Mouse (Mus musculus): ENCODE data around the gene Rnf208.
A peak's percentile ranks its signal among the peaks of the same experiment; 100 is the strongest.

Gene Rnf208

GRCm38 (mm10) chr2:25242101-25242506 lies at the start of gene Rnf208, which contains the start of gene Cysrt1:
TSS of gene Rnf208 (plus strand) at chr2:25242255.
TSS of gene Cysrt1 (minus strand) at chr2:25242452.
- DNase-seq (ENCODE audit: low spot score in 2 of 2) = peak; percentile 42 to 45

- DNase-seq (ENCODE audit: low spot score in 2 of 2) = peak; percentile 87
Observed at GRCm38 (mm10) chr2:25193330-25193770, 48.7 kb upstream of the Rnf208 start.

- DNase-seq (ENCODE audit: low spot score in 2 of 2) = no peak
Observed at GRCm38 (mm10) chr2:25194006-25194405, 48.0 kb upstream of the Rnf208 start.

- DNase-seq (ENCODE audit: low spot score in 2 of 2) = no peak
Observed at GRCm38 (mm10) chr2:25194486-25195171, 47.4 kb upstream of the Rnf208 start.

- no peak for DNase-seq (ENCODE audit: low spot score in 2 of 2)
Observed at GRCm38 (mm10) chr2:25195211-25196156, 46.6 kb upstream of the Rnf208 start.

- no peak for DNase-seq (ENCODE audit: low spot score in 2 of 2)
Observed at GRCm38 (mm10) chr2:25196172-25196954, 45.7 kb upstream of the Rnf208 start, which contains the start of gene Tor4a. TSS of gene Tor4a (minus strand) at chr2:25196886.

- DNase-seq (ENCODE audit: low spot score in 2 of 2) = no peak
Observed at GRCm38 (mm10) chr2:25197191-25197590, 44.9 kb upstream of the Rnf208 start.

GRCm38 (mm10) chr2:25197946-25198345 lies 44.1 kb upstream of the Rnf208 start:
- no peak for DNase-seq (ENCODE audit: low spot score in 2 of 2)

GRCm38 (mm10) chr2:25200631-25201030 lies 41.4 kb upstream of the Rnf208 start:
- no peak for DNase-seq (ENCODE audit: low spot score in 2 of 2)

- no peak for DNase-seq (ENCODE audit: low spot score in 2 of 2)
Observed at GRCm38 (mm10) chr2:25203631-25204214, 38.3 kb upstream of the Rnf208 start.

GRCm38 (mm10) chr2:25207593-25207992 lies 34.5 kb upstream of the Rnf208 start:
- DNase-seq (ENCODE audit: low spot score in 2 of 2) = no peak

- DNase-seq (ENCODE audit: low spot score in 2 of 2) = peak in 1 of 2 experiments; percentile 28
Observed at GRCm38 (mm10) chr2:25210686-25211085, 31.4 kb upstream of the Rnf208 start.

- peak; percentile 79 to 86 for DNase-seq (ENCODE audit: low spot score in 2 of 2)
Observed at GRCm38 (mm10) chr2:25211121-25211670, 30.9 kb upstream of the Rnf208 start, which contains the start of gene Nelfb. TSS of gene Nelfb (minus strand) at chr2:25211489.

GRCm38 (mm10) chr2:25213266-25213865 lies 28.7 kb upstream of the Rnf208 start:
- no peak for DNase-seq (ENCODE audit: low spot score in 2 of 2)

- no peak for DNase-seq (ENCODE audit: low spot score in 2 of 2)
Observed at GRCm38 (mm10) chr2:25214444-25214843, 27.6 kb upstream of the Rnf208 start, which contains the start of gene Stpg3. TSS of gene Stpg3 (minus strand) at chr2:25214637.

GRCm38 (mm10) chr2:25217666-25218065 lies 24.4 kb upstream of the Rnf208 start:
- no peak for DNase-seq (ENCODE audit: low spot score in 2 of 2)

GRCm38 (mm10) chr2:25218445-25218844 lies 23.6 kb upstream of the Rnf208 start, which contains the start of gene Fam166a:
TSS of gene Fam166a (plus strand) at chr2:25218745.
- no peak for DNase-seq (ENCODE audit: low spot score in 2 of 2)

GRCm38 (mm10) chr2:25221331-25221772 lies 20.7 kb upstream of the Rnf208 start:
- no peak for DNase-seq (ENCODE audit: low spot score in 2 of 2)

- peak; percentile 73 to 75 for DNase-seq (ENCODE audit: low spot score in 2 of 2)
Observed at GRCm38 (mm10) chr2:25223681-25224491, 18.2 kb upstream of the Rnf208 start.

GRCm38 (mm10) chr2:25224492-25224765 lies 17.6 kb upstream of the Rnf208 start, which contains the start of gene Tubb4b:
TSS of gene Tubb4b (minus strand) at chr2:25224702.
- DNase-seq (ENCODE audit: low spot score in 2 of 2) = no peak
